Mouse (Mus musculus) cerebellum, postnatal 25 days (tissue): Measurements from ENCODE around the gene Wnt4.

Source experiments
- DNase-seq, 2 experiments: peaks; one replicate each; pipeline ENCODE4 v3.0.0; 2021; ENCODE audit warnings: mixed read lengths in 2 of 2

Wnt4 gene

GRCm38 (mm10) chr4:137279346-137279745 is 2.1 kb downstream of the Wnt4 start:
- DNase-seq: no peak

- DNase-seq: no peak
Measured at GRCm38 (mm10) chr4:137281273-137281672, 4.0 kb downstream of the Wnt4 start.

GRCm38 (mm10) chr4:137282122-137282521 is 4.8 kb downstream of the Wnt4 start:
- no peak for DNase-seq

- DNase-seq: no peak
Measured at GRCm38 (mm10) chr4:137282584-137283406, 5.5 kb downstream of the Wnt4 start.

GRCm38 (mm10) chr4:137283407-137283732 is 6.1 kb downstream of the Wnt4 start:
- DNase-seq: no peak

- peak; percentile 32 to 33 for DNase-seq
Measured at GRCm38 (mm10) chr4:137285876-137286661, 8.8 kb downstream of the Wnt4 start.

- DNase-seq: no peak
Measured at GRCm38 (mm10) chr4:137286662-137286953, 9.3 kb downstream of the Wnt4 start.

GRCm38 (mm10) chr4:137287206-137287605 is 9.9 kb downstream of the Wnt4 start:
- DNase-seq: peak; percentile 52 to 54

- DNase-seq: peak; percentile 58 to 69
Measured at GRCm38 (mm10) chr4:137287818-137288217, 10.5 kb downstream of the Wnt4 start.

- peak in 1 of 2 experiments; percentile 32 for DNase-seq
Measured at GRCm38 (mm10) chr4:137289701-137290100, 12.4 kb downstream of the Wnt4 start.

GRCm38 (mm10) chr4:137290250-137290649 is 13.0 kb downstream of the Wnt4 start:
- peak; percentile 77 to 80 for DNase-seq

- DNase-seq: no peak
Measured at GRCm38 (mm10) chr4:137292625-137293024, 15.3 kb downstream of the Wnt4 start.

GRCm38 (mm10) chr4:137294032-137294431 is 16.7 kb downstream of the Wnt4 start:
- no peak for DNase-seq

- DNase-seq: no peak
Measured at GRCm38 (mm10) chr4:137294474-137294873, 17.2 kb downstream of the Wnt4 start.

- DNase-seq: peak in 1 of 2 experiments; percentile 29
Measured at GRCm38 (mm10) chr4:137294951-137295350, 17.7 kb downstream of the Wnt4 start.

- no peak for DNase-seq
Measured at GRCm38 (mm10) chr4:137297611-137298010, 20.3 kb downstream of the Wnt4 start.

GRCm38 (mm10) chr4:137298406-137298805 is 21.1 kb downstream of the Wnt4 start:
- no peak for DNase-seq

GRCm38 (mm10) chr4:137300227-137300626 is 22.9 kb downstream of the Wnt4 start:
- DNase-seq: no peak

- peak in 1 of 2 experiments; percentile 53 for DNase-seq
Measured at GRCm38 (mm10) chr4:137301635-137302034, 24.3 kb downstream of the Wnt4 start.

- DNase-seq: no peak
Measured at GRCm38 (mm10) chr4:137304106-137304505, 26.8 kb downstream of the Wnt4 start.

- no peak for DNase-seq
Measured at GRCm38 (mm10) chr4:137305066-137305465, 27.8 kb downstream of the Wnt4 start.

- DNase-seq: no peak
Measured at GRCm38 (mm10) chr4:137305831-137306576, 28.7 kb downstream of the Wnt4 start.

GRCm38 (mm10) chr4:137306577-137306888 is 29.2 kb downstream of the Wnt4 start:
- no peak for DNase-seq
